ENCODE assay signal across 17 mouse cellular contexts in genomic region chr5:128099439-128099838, GRCm38 (mm10).
DNase-seq lines count a peak whose midpoint lies in the region; ATAC-seq and TF ChIP-seq lines count a peak whose summit lies in the region.
"Had no signal": no experiment of that assay in that cellular context is flagged by ENCODE, and none has a peak within 500 bp of the region (broad histone marks: within the 10 kb centered on the region; RNA-seq: fewer than 3 reads in every experiment).

No protein-coding gene starts in this region.

- H3K4me2 ChIP-seq in kidney, postnatal 0 days (ENCODE audit: low read length), result no peak overlapping the region
- H3K4me2 ChIP-seq in kidney, embryonic 14.5 days (replicated peaks; ENCODE audit: low read depth, low read length), result no peak overlapping the region
- H3K4me2 ChIP-seq in lung, postnatal 0 days (replicated peaks; ENCODE audit: low read depth, low read length), result no peak overlapping the region
- no peak overlapping the region for H3K4me2 ChIP-seq in neural tube, embryonic 15.5 days
- H3K4me2 ChIP-seq: heart, embryonic 15.5 days; limb, embryonic 13.5 days; neural tube, embryonic 13.5 days had no signal

- no peak for ATAC-seq in kidney, postnatal 0 days (replicated peaks; ENCODE audit: low FRiP score, low read depth)
- ATAC-seq in kidney, embryonic 14.5 days (ENCODE audit: low FRiP score, low TSS enrichment), result no peak
- ATAC-seq in lung, postnatal 0 days, result no peak
- ATAC-seq in Patski, result no peak
- ATAC-seq in neural tube, embryonic 15.5 days (ENCODE audit: low FRiP score), result no peak
- ATAC-seq: forebrain, embryonic 14.5 days had no signal

- H3K27ac ChIP-seq in kidney, postnatal 0 days, result no peak overlapping the region
- no peak overlapping the region for H3K27ac ChIP-seq in kidney, embryonic 14.5 days (ENCODE audit: low read depth, low read length)
- H3K27ac ChIP-seq in lung, postnatal 0 days (ENCODE audit: low read length), result no peak overlapping the region
- H3K27ac ChIP-seq in embryonic facial prominence, embryonic 10.5 days (replicated peaks), result no peak overlapping the region
- H3K27ac ChIP-seq in neural tube, embryonic 15.5 days (replicated peaks), result no peak overlapping the region
- H3K27ac ChIP-seq: heart, embryonic 15.5 days; hindbrain, embryonic 10.5 days; limb, embryonic 13.5 days; neural tube, embryonic 13.5 days had no signal

- no peak overlapping the region for H3K9ac ChIP-seq in kidney, postnatal 0 days (ENCODE audit: low read depth, low read length)
- no peak overlapping the region for H3K9ac ChIP-seq in kidney, embryonic 14.5 days (ENCODE audit: low read depth, low read length)
- no peak overlapping the region for H3K9ac ChIP-seq in lung, postnatal 0 days (replicated peaks; ENCODE audit: low read depth)
- no peak overlapping the region for H3K9ac ChIP-seq in neural tube, embryonic 15.5 days (replicated peaks)
- H3K9ac ChIP-seq: heart, embryonic 15.5 days; limb, embryonic 13.5 days; neural tube, embryonic 13.5 days had no signal

- H3K36me3 ChIP-seq in kidney, postnatal 0 days (ENCODE audit: insufficient read depth, low read length), result no peaks in the 10 kb centered on the region
- H3K36me3 ChIP-seq in kidney, embryonic 14.5 days (ENCODE audit: control insufficient read depth, insufficient read depth, low read length), result no peaks in the 10 kb centered on the region
- no peaks in the 10 kb centered on the region for H3K36me3 ChIP-seq in lung, postnatal 0 days (ENCODE audit: insufficient read depth, low read length)
- H3K36me3 ChIP-seq in embryonic facial prominence, embryonic 10.5 days (replicated peaks), result no peaks in the 10 kb centered on the region
- no peaks in the 10 kb centered on the region for H3K36me3 ChIP-seq in neural tube, embryonic 15.5 days
- H3K36me3 ChIP-seq: heart, embryonic 15.5 days; hindbrain, embryonic 10.5 days; limb, embryonic 13.5 days; neural tube, embryonic 13.5 days had no signal

- H3K27me3 ChIP-seq in kidney, postnatal 0 days (ENCODE audit: insufficient read depth, low read length), result no peaks in the 10 kb centered on the region
- no peaks in the 10 kb centered on the region for H3K27me3 ChIP-seq in kidney, embryonic 14.5 days (ENCODE audit: control insufficient read depth, insufficient read depth, low read length)
- H3K27me3 ChIP-seq in lung, postnatal 0 days (replicated peaks; ENCODE audit: insufficient read depth, low read length), result no peaks in the 10 kb centered on the region
- no peaks in the 10 kb centered on the region for H3K27me3 ChIP-seq in Patski
- H3K27me3 ChIP-seq in embryonic facial prominence, embryonic 10.5 days (replicated peaks; ENCODE audit: low read depth, poor library complexity, severe bottlenecking), result no peaks in the 10 kb centered on the region
- no peaks in the 10 kb centered on the region for H3K27me3 ChIP-seq in neural tube, embryonic 15.5 days (replicated peaks)
- H3K27me3 ChIP-seq: heart, embryonic 15.5 days; limb, embryonic 13.5 days; neural tube, embryonic 13.5 days had no signal

- 86% methylated on average over 2 of the region's 2 CpGs for WGBS in kidney, postnatal 0 days
- 92% methylated on average over 2 of the region's 2 CpGs for WGBS in kidney, embryonic 14.5 days
- 77% methylated on average over 2 of the region's 2 CpGs for WGBS in lung, postnatal 0 days
- 85% methylated on average over 2 of the region's 2 CpGs for WGBS in embryonic facial prominence, embryonic 10.5 days
- 90% methylated on average over 2 of the region's 2 CpGs for WGBS in neural tube, embryonic 15.5 days

- POLR2A ChIA-PET in Patski (lab: Charles Lee), result no interaction called here

- no peaks in the 10 kb centered on the region for H3K4me1 ChIP-seq in kidney, postnatal 0 days (replicated peaks; ENCODE audit: insufficient read depth, low read length)
- H3K4me1 ChIP-seq in kidney, embryonic 14.5 days (ENCODE audit: control insufficient read depth, insufficient read depth, low read length), result no peaks in the 10 kb centered on the region
- H3K4me1 ChIP-seq in lung, postnatal 0 days (ENCODE audit: insufficient read depth, low read depth, low read length), result no peaks in the 10 kb centered on the region
- H3K4me1 ChIP-seq in embryonic facial prominence, embryonic 10.5 days, result no peaks in the 10 kb centered on the region
- H3K4me1 ChIP-seq in neural tube, embryonic 15.5 days, result no peaks in the 10 kb centered on the region
- H3K4me1 ChIP-seq: heart, embryonic 15.5 days; hindbrain, embryonic 10.5 days; limb, embryonic 13.5 days; neural tube, embryonic 13.5 days had no signal

- peak; percentile 49 for TF ChIP-seq CTCF in kidney, postnatal 0 days (IDR thresholded peaks at IDR 0.05; ENCODE audit: low read depth)
- TF ChIP-seq CTCF in lung, postnatal 0 days (IDR thresholded peaks at IDR 0.05), result peak; percentile 41
- peak; percentile 32 for TF ChIP-seq CTCF in Patski (IDR thresholded peaks at IDR 0.05)

- no peak for DNase-seq in kidney, postnatal 0 days (ENCODE audit: low spot score)
- no peak for DNase-seq in lung, postnatal 0 days (ENCODE audit: low spot score)
- DNase-seq in lung, adult 18-20 months, result no peak
- no peak for DNase-seq in Patski (ENCODE audit: low read depth, low spot score)
- DNase-seq in embryonic facial prominence, embryonic 10.5 days (ENCODE audit: low spot score), result peak; percentile 11
- DNase-seq in cerebellum, postnatal 4 days (ENCODE audit: low spot score in 2 of 2), result no peak
- DNase-seq: kidney, postnatal 10 days; lung, postnatal 10 days; right cerebral cortex, postnatal 25 days; thymus, adult 2 months had no signal

- no peak for TF ChIP-seq EP300 in lung, postnatal 0 days (IDR thresholded peaks at IDR 0.05)

- in situ Hi-C loops in Patski (cut with MboI; ENCODE audit: low pct_unique_long_range_greater_than_20kb), result no loop called here

- CTCF ChIA-PET in Patski (lab: Charles Lee), result no interaction called here

- no peaks in the 10 kb centered on the region for H3K9me3 ChIP-seq in kidney, postnatal 0 days (replicated peaks; ENCODE audit: low read length)
- peaks cover 5% of the 10 kb centered on the region; the same call in 1 of the 2 replicates for H3K9me3 ChIP-seq in kidney, embryonic 14.5 days (ENCODE audit: control insufficient read depth, low read length)
- H3K9me3 ChIP-seq in lung, postnatal 0 days (ENCODE audit: low read length), result no peaks in the 10 kb centered on the region
- H3K9me3 ChIP-seq in embryonic facial prominence, embryonic 10.5 days, result peaks cover 9% of the 10 kb centered on the region; the same call in 1 of the 2 replicates
- no peaks in the 10 kb centered on the region for H3K9me3 ChIP-seq in neural tube, embryonic 15.5 days (replicated peaks)
- H3K9me3 ChIP-seq: neural tube, embryonic 13.5 days had no signal

- H3K4me3 ChIP-seq in kidney, postnatal 0 days (replicated peaks; ENCODE audit: low read depth, low read length), result no peak overlapping the region
- no peak overlapping the region for H3K4me3 ChIP-seq in kidney, embryonic 14.5 days (ENCODE audit: low read length)
- no peak overlapping the region for H3K4me3 ChIP-seq in lung, postnatal 0 days (ENCODE audit: low read depth, low read length)
- H3K4me3 ChIP-seq in embryonic facial prominence, embryonic 10.5 days, result no peak overlapping the region
- no peak overlapping the region for H3K4me3 ChIP-seq in neural tube, embryonic 15.5 days (replicated peaks)
- H3K4me3 ChIP-seq: heart, embryonic 15.5 days; hindbrain, embryonic 10.5 days; limb, embryonic 13.5 days; neural tube, embryonic 13.5 days had no signal
